Mouse (Mus musculus) natural killer cell, adult 2 months (primary cell): ENCODE measurements around the gene Tmem63a.
A peak's percentile ranks its signal among the peaks of the same experiment; 100 is the strongest.
"Not testable (repeated sequence)": the region's sequence is repeated elsewhere in the genome, so short reads cannot be mapped to it uniquely, and the experiment has no call there.

Experiments used
- DNase-seq, 2 experiments: peaks; one replicate each; pipeline ENCODE4 v3.0.0; 2022; ENCODE audit warnings: low spot score in 2 of 2

Gene Tmem63a

DNA sequence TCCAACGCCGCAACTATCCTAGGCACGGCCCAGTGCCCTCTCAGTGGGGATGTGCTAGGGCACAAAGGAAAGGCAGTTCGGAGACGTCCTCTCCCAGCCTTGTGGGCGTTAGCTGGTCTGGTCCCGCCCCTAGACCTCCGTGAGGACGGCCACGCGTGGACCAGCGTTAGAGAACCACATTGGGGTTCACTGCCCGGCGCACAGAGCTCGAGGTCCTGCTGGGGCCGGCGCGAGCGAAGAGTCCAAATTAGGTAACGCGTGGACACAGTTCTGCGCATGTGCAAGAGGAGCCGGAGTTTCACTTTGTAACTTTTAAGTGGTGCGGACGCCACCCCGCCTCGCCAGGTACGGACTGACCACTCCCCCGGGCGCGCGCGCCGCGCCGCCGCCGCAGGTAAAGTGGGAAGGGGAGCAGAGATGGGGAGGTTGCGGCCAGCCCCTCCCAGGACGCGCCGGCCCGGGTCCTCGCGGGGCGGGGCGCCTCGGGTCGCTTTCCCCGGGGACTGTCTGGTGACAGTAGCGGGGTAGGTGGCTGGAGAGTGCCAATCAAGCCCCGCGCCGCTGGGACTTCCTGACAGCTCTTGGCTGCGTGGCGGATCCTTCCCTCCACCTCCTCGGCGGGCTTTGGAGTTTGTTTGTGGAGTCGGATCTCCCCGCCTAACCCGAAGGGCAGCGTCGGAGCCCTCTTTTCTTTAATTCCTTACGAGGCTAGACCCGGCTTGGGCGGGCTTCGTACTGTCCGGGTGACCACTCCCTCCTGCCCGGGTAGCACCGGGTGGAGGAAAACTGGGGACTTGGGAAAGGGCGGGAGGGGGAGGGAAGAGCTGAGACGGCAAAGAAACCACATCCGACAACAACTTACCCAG, at the start of gene Tmem63a:
Gene Tmem63a, plus strand, starts transcription at position 179 of the 866 bp plus-strand sequence.
- peak; percentile 76 to 80 for DNase-seq

- DNase-seq, result no peak
These were observed 49.3 kb upstream of the Tmem63a start, which contains the start of gene Lefty2 for GRCm38 (mm10) chr1:180892808-180893207. Lefty2 (plus strand) TSS chr1:180893108.

GRCm38 (mm10) chr1:180894088-180894987, 47.8 kb upstream of the Tmem63a start:
- not testable (repeated sequence) for DNase-seq

GRCm38 (mm10) chr1:180901107-180901506, 41.0 kb upstream of the Tmem63a start:
- DNase-seq, result peak; percentile 32 to 44

- DNase-seq, result no peak
These were observed 39.2 kb upstream of the Tmem63a start for GRCm38 (mm10) chr1:180902915-180903314.

GRCm38 (mm10) chr1:180903666-180904038, 38.5 kb upstream of the Tmem63a start:
- no peak for DNase-seq

DNA sequence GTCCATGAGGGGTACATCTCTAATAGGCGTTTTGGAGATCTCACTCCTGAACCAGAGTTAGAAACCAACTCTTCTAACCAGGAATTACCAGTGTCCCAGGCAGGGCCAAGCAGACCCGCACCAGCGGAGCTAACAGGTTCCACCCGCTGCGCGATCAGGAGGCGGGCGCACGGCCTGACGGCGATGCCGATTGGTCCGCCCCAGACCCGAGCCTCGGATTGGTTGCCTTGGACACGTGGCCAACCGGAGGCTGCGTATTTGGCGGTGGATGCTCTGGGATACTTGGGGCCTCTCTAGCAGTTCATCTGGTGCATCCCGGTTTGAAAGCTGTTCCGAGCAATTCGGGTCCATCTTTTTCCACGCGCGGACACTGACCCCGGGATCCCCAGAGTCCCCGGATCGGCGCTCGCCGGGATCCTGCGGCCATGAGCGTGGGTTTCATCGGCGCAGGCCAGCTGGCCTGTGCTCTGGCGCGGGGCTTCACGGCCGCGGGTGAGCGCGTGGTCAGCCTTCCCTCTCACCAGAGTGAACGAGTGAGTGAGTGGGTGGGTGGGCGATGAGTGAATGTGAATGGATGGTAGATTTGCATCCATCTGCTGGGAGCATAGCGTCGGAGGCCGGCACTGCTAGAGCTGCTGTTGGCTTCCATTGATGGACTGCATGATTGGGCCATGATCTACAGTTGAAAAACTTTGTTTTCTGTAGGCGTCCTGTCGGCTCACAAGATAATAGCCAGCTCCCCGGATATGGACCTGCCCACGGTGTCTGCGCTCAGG, 37.9 kb upstream of the Tmem63a start, which contains the start of gene Pycr2:
Gene Pycr2, plus strand, starts transcription at position 255 of the 776 bp plus-strand sequence.
- peak; percentile 79 to 84 for DNase-seq

GRCm38 (mm10) chr1:180904815-180905080, 37.4 kb upstream of the Tmem63a start:
- DNase-seq, result no peak

DNA sequence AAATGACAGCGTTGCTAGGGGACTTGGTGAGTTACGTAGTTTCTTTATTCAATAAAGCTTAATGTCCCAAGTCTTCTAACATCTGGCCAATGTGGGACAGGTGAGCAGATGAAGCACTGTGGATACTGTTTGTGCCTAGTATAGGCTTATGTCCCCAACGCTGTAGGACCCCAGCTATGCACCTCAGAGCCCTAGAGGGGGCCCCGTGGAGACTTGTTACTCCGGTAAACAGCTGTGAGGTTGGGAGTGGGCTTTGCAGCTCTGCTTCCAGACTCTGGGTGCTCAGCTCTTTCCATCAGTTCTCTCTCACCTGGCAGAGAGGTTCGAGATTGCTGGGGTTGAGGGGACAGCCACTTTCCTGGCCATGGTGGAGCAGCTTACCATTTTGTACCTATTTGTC, 36.8 kb upstream of the Tmem63a start:
- DNase-seq, result no peak

GRCm38 (mm10) chr1:180905876-180906275, 36.3 kb upstream of the Tmem63a start:
- DNase-seq, result no peak

DNA sequence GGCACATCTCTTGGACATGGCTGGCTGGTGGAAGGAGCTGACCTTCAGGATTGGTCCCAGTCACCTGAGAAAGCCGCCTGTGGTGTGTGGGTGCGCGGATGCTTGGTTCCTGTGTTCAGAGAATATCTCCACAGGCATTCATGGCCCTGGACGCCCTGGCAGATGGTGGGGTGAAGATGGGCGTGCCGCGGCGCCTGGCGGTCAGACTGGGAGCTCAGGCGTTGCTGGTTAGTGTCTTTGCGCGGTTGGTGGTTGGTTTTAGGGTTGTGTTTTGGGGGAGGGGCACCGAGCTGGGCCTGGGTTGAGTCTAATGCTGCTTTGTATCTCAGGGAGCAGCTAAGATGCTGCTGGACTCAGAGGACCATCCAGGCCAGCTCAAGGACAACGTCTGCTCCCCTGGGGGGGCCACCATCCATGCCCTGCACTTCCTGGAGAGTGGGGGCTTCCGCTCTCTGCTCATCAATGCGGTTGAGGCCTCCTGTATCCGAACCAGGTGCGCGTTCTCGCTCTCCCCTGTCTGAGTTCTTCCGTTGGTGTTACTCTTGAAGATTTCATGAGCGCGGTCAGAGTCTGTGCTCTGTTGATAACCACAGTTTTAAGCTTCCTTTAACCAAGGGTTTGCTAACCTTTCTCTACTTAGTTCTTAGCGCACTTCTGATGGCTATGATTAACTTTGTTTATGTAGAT, 35.5 kb upstream of the Tmem63a start:
- DNase-seq, result no peak

- DNase-seq, result no peak
These were observed 31.0 kb upstream of the Tmem63a start for GRCm38 (mm10) chr1:180911138-180911537.

GRCm38 (mm10) chr1:180911653-180912287, 30.4 kb upstream of the Tmem63a start:
- DNase-seq, result peak in 1 of 2 experiments; percentile 25

- DNase-seq, result no peak
These were observed 29.4 kb upstream of the Tmem63a start for GRCm38 (mm10) chr1:180912792-180913191.

DNA sequence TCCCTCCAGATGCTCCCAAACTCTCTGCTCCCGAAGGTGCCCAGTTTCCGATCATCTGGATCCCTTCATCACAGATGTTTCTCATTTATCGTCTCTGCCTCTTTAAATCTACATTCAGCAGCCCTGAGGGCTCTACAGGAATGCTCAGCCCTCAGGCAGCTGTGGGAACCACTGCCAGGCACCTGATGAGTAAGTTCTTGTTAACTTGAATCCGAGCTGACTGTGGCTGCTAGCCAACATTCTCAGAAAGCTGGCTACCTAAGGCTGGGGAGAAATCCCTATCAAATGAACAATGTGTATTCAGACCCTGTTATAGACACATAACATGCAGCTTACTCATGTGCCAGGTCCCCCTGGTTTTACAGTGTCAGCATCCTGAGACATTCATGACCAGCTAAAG, 28.3 kb upstream of the Tmem63a start:
- DNase-seq, result no peak

DNA sequence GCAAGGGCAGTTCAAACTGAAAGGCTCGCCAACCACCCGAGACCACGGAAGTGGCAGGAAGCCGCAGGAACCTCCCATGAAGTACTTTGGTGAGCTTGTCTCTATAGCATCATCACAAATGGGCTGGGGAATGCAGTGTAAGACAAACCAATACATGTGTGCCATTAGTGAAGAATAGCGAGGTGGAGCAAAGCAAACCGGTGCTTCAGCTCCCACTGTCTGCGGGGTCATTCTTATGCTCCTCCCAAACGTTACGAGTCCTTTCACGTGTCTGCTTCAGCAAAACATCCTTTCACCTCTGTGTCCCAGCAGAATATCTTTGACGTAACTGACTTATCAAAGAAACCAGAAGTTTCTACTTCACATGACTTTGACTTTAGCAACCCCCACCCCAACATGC, 25.7 kb upstream of the Tmem63a start:
- DNase-seq, result peak in 1 of 2 experiments; percentile 13

GRCm38 (mm10) chr1:180917053-180917452, 25.1 kb upstream of the Tmem63a start:
- DNase-seq, result no peak

DNA sequence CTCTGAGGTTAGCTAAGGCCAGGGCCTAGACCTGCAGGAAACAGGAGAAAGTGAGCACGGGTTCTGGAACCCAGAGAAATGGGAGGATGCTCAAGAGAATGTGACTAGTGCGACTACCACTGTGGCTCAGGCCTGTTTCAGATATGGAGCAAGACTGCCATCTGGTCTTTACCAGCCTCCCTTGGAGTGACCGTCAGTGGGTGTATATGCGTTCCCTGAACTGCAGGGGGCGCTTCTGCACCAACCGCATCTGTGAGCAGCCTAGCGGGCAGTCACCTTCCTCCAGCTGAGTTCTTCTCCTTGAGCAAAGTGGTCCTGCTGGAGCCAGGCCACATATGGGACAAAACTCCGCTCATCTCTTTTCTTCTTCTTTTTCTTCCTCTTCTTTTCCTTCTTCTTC, 22.5 kb upstream of the Tmem63a start:
- no peak for DNase-seq

GRCm38 (mm10) chr1:180922273-180923048, 19.7 kb upstream of the Tmem63a start:
- peak in 1 of 2 experiments; percentile 69 for DNase-seq

- DNase-seq, result no peak
These were observed 17.4 kb upstream of the Tmem63a start for GRCm38 (mm10) chr1:180924737-180925136.
